In the genomic region with DNA sequence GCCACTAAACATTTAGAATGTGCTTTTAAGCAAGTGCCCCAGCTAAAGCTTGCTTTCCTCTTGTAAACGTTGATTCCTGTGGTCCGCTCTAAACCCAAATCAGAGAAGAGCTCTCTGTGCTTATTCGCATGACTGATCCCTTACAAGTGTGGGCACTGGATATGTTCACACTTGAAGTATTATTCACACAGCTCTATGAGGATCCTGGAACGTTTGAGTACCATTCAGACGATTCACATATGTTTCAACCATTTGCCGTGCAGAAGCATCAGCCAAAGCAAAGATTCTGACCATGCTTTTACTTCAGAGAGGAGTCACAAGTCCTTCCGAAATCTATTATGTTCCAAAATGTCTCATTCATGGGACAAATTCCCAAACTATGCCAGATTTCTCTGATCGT, we compare ENCODE assay signal across 20 mouse cellular contexts. TPM values are rescaled to one million over a fixed set of nuclear protein-coding genes. Genes with fewer than 3 reads are reported as not detected.
"Had no signal": no experiment of that assay in that cellular context is flagged by ENCODE, and none has a peak within 500 bp of the region (broad histone marks: within the 10 kb centered on the region; RNA-seq: fewer than 3 reads in every experiment).

No protein-coding gene starts in this region.

- H3K27ac ChIP-seq: lung, embryonic 15.5 days; macrophage; midbrain, embryonic 13.5 days; midbrain, embryonic 15.5 days; neural tube, embryonic 12.5 days; stomach, embryonic 15.5 days; stomach, postnatal 0 days had no signal

- H3K36me3 ChIP-seq: lung, embryonic 15.5 days; midbrain, embryonic 13.5 days; midbrain, embryonic 15.5 days; neural tube, embryonic 12.5 days; stomach, embryonic 15.5 days had no signal

- H3K4me1 ChIP-seq: lung, embryonic 15.5 days; megakaryocyte, embryonic 14.5 days; midbrain, embryonic 13.5 days; midbrain, embryonic 15.5 days; neural tube, embryonic 12.5 days; stomach, embryonic 15.5 days had no signal

- H3K27me3 ChIP-seq: lung, embryonic 15.5 days; midbrain, embryonic 13.5 days; midbrain, embryonic 15.5 days; neural tube, embryonic 12.5 days; stomach, embryonic 15.5 days had no signal

- H3K9ac ChIP-seq: liver, postnatal 0 days; lung, embryonic 15.5 days; midbrain, embryonic 13.5 days; midbrain, embryonic 15.5 days; neural tube, embryonic 12.5 days; stomach, embryonic 15.5 days had no signal

- H3K4me2 ChIP-seq: lung, embryonic 15.5 days; midbrain, embryonic 11.5 days; midbrain, embryonic 13.5 days; midbrain, embryonic 15.5 days; neural tube, embryonic 12.5 days; stomach, embryonic 15.5 days had no signal

- DNase-seq: liver, postnatal 0 days; lung, adult 2 months; lung, postnatal 14 days; lung, postnatal 36 days; right cerebral cortex, postnatal 14 days; thymus, postnatal 14 days; thymus, postnatal 36 days had no signal

- H3K9me3 ChIP-seq: midbrain, embryonic 15.5 days; stomach, embryonic 15.5 days had no signal

- ATAC-seq: liver, postnatal 0 days; lung, postnatal 0 days; midbrain, embryonic 13.5 days; midbrain, embryonic 15.5 days had no signal

- H3K4me3 ChIP-seq: lung, embryonic 15.5 days; megakaryocyte, embryonic 14.5 days; midbrain, embryonic 13.5 days; midbrain, embryonic 15.5 days; neural tube, embryonic 12.5 days; stomach, embryonic 15.5 days had no signal

RNA-seq across cellular contexts. Expression of gene Prokr2, which starts 12.9 kb away (rescaled TPM):
- total RNA-seq: megakaryocyte progenitor cell, adult 5-6 weeks; monocyte, adult 5-6 weeks; neutrophil, adult 5-6 weeks had no signal
- polyA plus RNA-seq: lung, adult 2 months; lung, postnatal 0 days; macrophage; stomach, postnatal 0 days had no signal
